Mouse (Mus musculus): Measurements from ENCODE around the gene Lamb3.

Lamb3 gene

GRCm38 (mm10) chr1:193200640-193201382, 6.7 kb upstream of the Lamb3 start:
- in situ Hi-C loops (cut with MboI, MseI) = no loop called here

GRCm38 (mm10) chr1:193201383-193201778, 6.1 kb upstream of the Lamb3 start, which contains the start of gene Traf3ip3:
Traf3ip3 (minus strand) TSS chr1:193201703.
- in situ Hi-C loops (cut with MboI, MseI) = no loop called here

- in situ Hi-C loops (cut with MboI, MseI) = no loop called here
Observed at GRCm38 (mm10) chr1:193203821-193204220, 3.7 kb upstream of the Lamb3 start.

- in situ Hi-C loops (cut with MboI, MseI) = loop anchor here in 1 of 2 experiments (5.0 kb wide), 1 partner anchor 122 kb away; no protein-coding TSS in a partner anchor
Observed at GRCm38 (mm10) chr1:193205431-193205830, 2.1 kb upstream of the Lamb3 start.

- in situ Hi-C loops (cut with MboI, MseI) = loop anchor here in 1 of 2 experiments (5.0 kb wide), 1 partner anchor 119 kb away; no protein-coding TSS in a partner anchor
Observed at GRCm38 (mm10) chr1:193208178-193208577, 679 bp downstream of the Lamb3 start.

GRCm38 (mm10) chr1:193211371-193211770, 3.9 kb downstream of the Lamb3 start:
- in situ Hi-C loops (cut with MboI, MseI) = loop anchor here in 1 of 2 experiments (5.0 kb wide), 1 partner anchor 166 kb away; no protein-coding TSS in a partner anchor

GRCm38 (mm10) chr1:193214053-193214452, 6.6 kb downstream of the Lamb3 start:
- in situ Hi-C loops (cut with MboI, MseI) = loop anchor here in 1 of 2 experiments (5.0 kb wide), 1 partner anchor 163 kb away; no protein-coding TSS in a partner anchor

GRCm38 (mm10) chr1:193216000-193216399, 8.5 kb downstream of the Lamb3 start:
- in situ Hi-C loops (cut with MboI, MseI) = no loop called here

- in situ Hi-C loops (cut with MboI, MseI) = no loop called here
Observed at GRCm38 (mm10) chr1:193220408-193220807, 12.9 kb downstream of the Lamb3 start.

- in situ Hi-C loops (cut with MboI, MseI) = no loop called here
Observed at GRCm38 (mm10) chr1:193225531-193225930, 18.0 kb downstream of the Lamb3 start.

GRCm38 (mm10) chr1:193226114-193226513, 18.6 kb downstream of the Lamb3 start:
- in situ Hi-C loops (cut with MboI, MseI) = no loop called here

- in situ Hi-C loops (cut with MboI, MseI) = no loop called here
Observed at GRCm38 (mm10) chr1:193226724-193227522, 19.4 kb downstream of the Lamb3 start.

GRCm38 (mm10) chr1:193227537-193227936, 20.0 kb downstream of the Lamb3 start:
- in situ Hi-C loops (cut with MboI, MseI) = no loop called here

- in situ Hi-C loops (cut with MboI, MseI) = no loop called here
Observed at GRCm38 (mm10) chr1:193229570-193229969, 22.1 kb downstream of the Lamb3 start.

GRCm38 (mm10) chr1:193230531-193230930, 23.0 kb downstream of the Lamb3 start:
- in situ Hi-C loops (cut with MboI, MseI) = no loop called here

GRCm38 (mm10) chr1:193230935-193231334, 23.4 kb downstream of the Lamb3 start:
- in situ Hi-C loops (cut with MboI, MseI) = no loop called here

- in situ Hi-C loops (cut with MboI, MseI) = no loop called here
Observed at GRCm38 (mm10) chr1:193232732-193233131, 25.2 kb downstream of the Lamb3 start.

- in situ Hi-C loops (cut with MboI, MseI) = no loop called here
Observed at GRCm38 (mm10) chr1:193234130-193234645, 26.7 kb downstream of the Lamb3 start.

GRCm38 (mm10) chr1:193234930-193235329, 27.4 kb downstream of the Lamb3 start:
- in situ Hi-C loops (cut with MboI, MseI) = no loop called here

- in situ Hi-C loops (cut with MboI, MseI) = no loop called here
Observed at GRCm38 (mm10) chr1:193238426-193238825, 30.9 kb downstream of the Lamb3 start.

- in situ Hi-C loops (cut with MboI, MseI) = no loop called here
Observed at GRCm38 (mm10) chr1:193241436-193241835, 33.9 kb downstream of the Lamb3 start.

GRCm38 (mm10) chr1:193242238-193242637, 34.7 kb downstream of the Lamb3 start:
- in situ Hi-C loops (cut with MboI, MseI) = no loop called here

All from T-helper 17 cell (primary cell).